Mouse (Mus musculus) midbrain, embryonic 12.5 days (tissue): ENCODE results near the gene Gm20479. TPM values are rescaled to one million over a fixed set of nuclear protein-coding genes. Genes with fewer than 3 reads are reported as not detected.

Experiments
- ATAC-seq: fragments of 200-750 bp; cut with Nextera tagmentation; 2 replicates; pipeline ENCODE4 v1.8.0; 2017; ENCODE audit warnings: low read depth, moderate TSS enrichment, moderate library complexity; ENCODE audit not compliant: low FRiP score
- H3K27ac ChIP-seq: fragments of 300-500 bp; sonication (generic); replicated peaks from 2 replicates; pipeline ENCODE4 v1.5.1; 2016; ENCODE audit warnings: mild to moderate bottlenecking
- H3K27me3 ChIP-seq: fragments of 300-500 bp; sonication (generic); 2 replicates; pipeline ENCODE4 v1.6.1; 2016; ENCODE audit warnings: mild to moderate bottlenecking
- H3K36me3 ChIP-seq: fragments of 300-500 bp; sonication (generic); 2 replicates; pipeline ENCODE4 v1.6.1; 2016
- H3K4me1 ChIP-seq: fragments of 300-500 bp; sonication (generic); 2 replicates; pipeline ENCODE4 v1.6.1; 2016
- H3K4me2 ChIP-seq: fragments of 300-500 bp; sonication (generic); replicated peaks from 2 replicates; pipeline ENCODE4 v1.6.1; 2016; ENCODE audit warnings: mild to moderate bottlenecking, moderate library complexity
- H3K4me3 ChIP-seq: fragments of 300-500 bp; sonication (generic); 2 replicates; pipeline ENCODE4 v1.5.1; 2016; ENCODE audit warnings: mild to moderate bottlenecking
- H3K9ac ChIP-seq: fragments of 300-500 bp; sonication (generic); replicated peaks from 2 replicates; pipeline ENCODE4 v1.6.1; 2016; ENCODE audit warnings: mild to moderate bottlenecking, moderate library complexity
- H3K9me3 ChIP-seq: fragments of 300-500 bp; sonication (generic); 2 replicates; pipeline ENCODE4 v1.6.1; 2016; ENCODE audit warnings: mild to moderate bottlenecking
- WGBS: fragments of 180-500 bp; shearing (Covaris S2); methylation state at CpG from one replicate; pipeline ENCODE4 v1.1.7; 2016; 5-methylcytosine and 5-hydroxymethylcytosine counted together
- polyA plus RNA-seq: library from polyadenylated mRNA; unstranded; fragments of >200 nt; fragmentation: Nextera tagmentation; extraction: Ambion mirVana; gene quantifications from 2 replicates; pipeline ENCODE4 v1.2.1, GENCODE M21; 2016

Gene Gm20479
- 0.87 TPM in 1 of 2 replicates, not detected in the other for polyA plus RNA-seq

- Histone ChIP-seq H3K27ac (no peak within 1 kb of the TSS), H3K9me3 (no peaks in the 10 kb centered on the region), H3K4me1 (peaks cover 20% of the 10 kb centered on the region), H3K4me2 (peak within 1 kb of the TSS; percentile 78), H3K4me3 (peak within 1 kb of the TSS; percentile 79), H3K27me3 (peaks cover 27% of the 10 kb centered on the region), H3K9ac (peak within 1 kb of the TSS; percentile 28; the same call in 1 of the 2 replicates), H3K36me3 (no peaks in the 10 kb centered on the region)
- 6% methylated on average over 27 of the region's 27 CpGs for WGBS
- no peak for ATAC-seq
Measured at GRCm38 (mm10) chr7:27356861-27357594, at the start of gene Gm20479. TSS of gene Gm20479 (minus strand) at chr7:27357419.

GRCm38 (mm10) chr7:27406481-27406880 lies 49.3 kb upstream of the Gm20479 start:
- Histone ChIP-seq H3K9ac (no peak overlapping the region), H3K27ac (no peak overlapping the region), H3K4me2 (no peak overlapping the region), H3K4me3 (no peak overlapping the region), H3K9me3 (peaks cover 11% of the 10 kb centered on the region), H3K4me1 (peaks cover 18% of the 10 kb centered on the region), H3K36me3 (no peaks in the 10 kb centered on the region), H3K27me3 (peaks cover 96% of the 10 kb centered on the region)
- no peak for ATAC-seq
- 79% methylated on average over 7 of the region's 7 CpGs for WGBS

GRCm38 (mm10) chr7:27404203-27404942 lies 47.2 kb upstream of the Gm20479 start:
- Histone ChIP-seq H3K4me3 (0 out of 2 replicates have a peak overlapping the region, but pooled peaks have one; percentile 18), H3K4me1 (peaks cover 18% of the 10 kb centered on the region), H3K9ac (no peak overlapping the region), H3K9me3 (peaks cover 11% of the 10 kb centered on the region), H3K36me3 (no peaks in the 10 kb centered on the region), H3K27me3 (peaks cover 94% of the 10 kb centered on the region), H3K27ac (no peak overlapping the region), H3K4me2 (0 out of 2 replicates have a peak overlapping the region, but pooled peaks have one; percentile 13)
- ATAC-seq = peak; percentile 34; the same call in 1 of the 2 replicates
- WGBS = 7% methylated on average over 81 of the region's 81 CpGs

DNA sequence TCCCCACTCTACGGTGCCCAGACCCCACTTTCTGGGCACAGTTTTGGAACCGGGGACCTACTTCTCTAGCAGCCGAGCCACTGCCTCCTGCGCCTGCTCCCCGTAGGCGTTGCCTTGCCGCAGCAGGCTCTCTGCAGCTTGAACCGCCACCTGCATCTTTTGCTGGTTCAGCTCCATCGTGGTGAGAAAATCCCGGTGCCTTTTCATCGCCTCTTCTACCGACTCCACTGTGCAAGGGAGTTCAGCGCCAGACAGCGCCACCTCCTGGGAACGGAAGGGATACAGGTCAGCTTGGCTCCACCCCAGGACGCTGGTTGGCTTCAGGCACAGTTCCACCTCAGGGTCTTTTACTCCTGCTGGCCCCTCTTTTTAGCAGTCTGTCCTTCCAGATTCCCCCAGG lies 45.5 kb upstream of the Gm20479 start:
- H3K4me3 ChIP-seq = no peak overlapping the region
- 8% methylated on average over 16 of the region's 16 CpGs for WGBS
- no peaks in the 10 kb centered on the region for H3K36me3 ChIP-seq
- no peak overlapping the region for H3K4me2 ChIP-seq
- no peak overlapping the region for H3K9ac ChIP-seq
- peaks cover 5% of the 10 kb centered on the region; the same call in 1 of the 2 replicates for H3K4me1 ChIP-seq
- ATAC-seq = no peak
- H3K27ac ChIP-seq = no peak overlapping the region
- H3K9me3 ChIP-seq = peaks cover 11% of the 10 kb centered on the region
- H3K27me3 ChIP-seq = peaks cover 87% of the 10 kb centered on the region

DNA sequence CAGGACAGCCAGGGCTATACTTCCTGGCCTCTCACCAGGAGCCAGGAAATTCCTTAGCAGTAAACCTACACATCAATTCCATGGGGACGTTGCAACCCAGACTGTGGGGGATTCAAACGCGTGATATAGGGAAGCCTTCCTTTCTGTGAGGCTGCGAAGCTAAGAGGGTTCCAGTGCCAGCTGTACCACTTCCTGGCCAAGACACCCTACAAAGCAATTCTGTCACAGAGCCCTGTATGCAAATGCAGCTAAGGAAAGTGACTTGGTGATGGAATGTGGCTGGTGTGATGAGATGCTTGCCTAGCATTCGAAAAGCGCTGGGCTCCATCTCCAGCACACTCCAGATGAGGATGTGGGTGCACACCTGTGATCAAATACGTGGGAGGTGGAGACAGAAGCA lies 43.3 kb upstream of the Gm20479 start:
- Histone ChIP-seq H3K27me3 (peaks cover 87% of the 10 kb centered on the region), H3K4me3 (no peak overlapping the region), H3K9me3 (0 out of 2 replicates have a peak, but pooled peaks cover 4% of the 10 kb centered on the region), H3K9ac (no peak overlapping the region), H3K27ac (no peak overlapping the region), H3K4me1 (peaks cover 13% of the 10 kb centered on the region), H3K36me3 (no peaks in the 10 kb centered on the region), H3K4me2 (no peak overlapping the region)
- WGBS = 79% methylated on average over 7 of the region's 7 CpGs
- no peak for ATAC-seq

- Histone ChIP-seq H3K4me3 (peak overlapping the region; percentile 54; the same call in 1 of the 2 replicates), H3K27me3 (peaks cover 84% of the 10 kb centered on the region), H3K4me2 (peak overlapping the region; percentile 85), H3K36me3 (no peaks in the 10 kb centered on the region), H3K9ac (no peak overlapping the region), H3K4me1 (peaks cover 8% of the 10 kb centered on the region), H3K27ac (no peak overlapping the region), H3K9me3 (no peaks in the 10 kb centered on the region)
- peak; percentile 44 for ATAC-seq
- 18% methylated on average over 26 of the region's 26 CpGs for WGBS
Measured at GRCm38 (mm10) chr7:27397048-27397949, 40.1 kb upstream of the Gm20479 start.

DNA sequence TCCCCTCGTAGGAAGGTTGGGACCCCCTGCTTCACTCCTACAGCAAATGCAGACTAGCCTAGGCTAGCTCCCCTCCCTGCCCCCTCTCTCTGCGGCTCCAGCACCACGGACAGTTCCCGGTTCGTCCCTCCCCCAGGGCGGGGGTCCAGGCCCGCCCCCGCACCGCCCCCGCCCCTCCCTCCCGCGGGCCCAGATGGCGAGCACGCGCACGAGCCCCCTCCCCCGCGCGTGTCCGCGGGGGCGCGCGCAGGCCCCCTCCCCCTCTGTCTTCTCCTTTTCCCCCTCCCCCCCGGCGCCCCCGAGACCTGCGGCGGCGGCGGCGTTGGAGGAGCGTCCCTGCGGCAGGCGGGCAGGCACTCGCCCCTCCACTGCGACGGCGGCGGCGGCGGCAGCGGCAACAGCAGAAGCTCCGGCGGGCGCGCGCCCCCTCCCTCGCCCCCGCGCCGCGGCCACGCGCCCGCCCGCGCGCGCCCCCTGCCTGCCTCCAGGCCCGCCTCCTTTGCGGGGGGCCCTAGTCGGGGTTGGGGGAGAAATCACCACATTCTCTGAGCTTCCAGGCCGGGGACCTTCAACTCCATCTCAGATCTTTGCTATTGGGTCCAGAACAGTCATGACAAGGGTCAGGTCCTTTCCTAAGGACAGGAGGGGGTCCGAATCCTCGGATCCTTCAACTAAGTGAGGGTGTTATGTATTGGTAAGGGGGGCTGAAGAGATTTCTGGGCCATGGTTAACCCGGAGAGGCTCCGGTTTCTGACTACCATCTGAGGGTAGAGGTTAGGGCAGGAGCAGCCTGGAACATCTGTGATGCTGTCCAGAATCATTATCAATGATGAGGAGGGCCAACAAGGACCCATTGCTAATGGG lies 39.2 kb upstream of the Gm20479 start:
- 2% methylated on average over 43 of the region's 68 CpGs for WGBS
- Histone ChIP-seq H3K27ac (no peak overlapping the region), H3K9ac (peak overlapping the region; percentile 62)

GRCm38 (mm10) chr7:27395521-27396183 lies 38.4 kb upstream of the Gm20479 start:
- Histone ChIP-seq H3K27me3 (peaks cover 85% of the 10 kb centered on the region), H3K27ac (no peak overlapping the region), H3K36me3 (no peaks in the 10 kb centered on the region), H3K4me3 (peak overlapping the region; percentile 54), H3K9me3 (no peaks in the 10 kb centered on the region), H3K9ac (peak overlapping the region; percentile 62; the same call in 1 of the 2 replicates), H3K4me2 (peak overlapping the region; percentile 85), H3K4me1 (peaks cover 8% of the 10 kb centered on the region)
- WGBS = 3% methylated on average over 22 of the region's 22 CpGs
- peak; percentile 53; the same call in 1 of the 2 replicates for ATAC-seq

More for the DNA sequence above, 39.2 kb upstream of the Gm20479 start:
- Histone ChIP-seq H3K36me3 (no peaks in the 10 kb centered on the region), H3K4me1 (peaks cover 8% of the 10 kb centered on the region), H3K4me2 (peak overlapping the region; percentile 85), H3K9me3 (no peaks in the 10 kb centered on the region), H3K27me3 (peaks cover 85% of the 10 kb centered on the region), H3K4me3 (peak overlapping the region; percentile 54)
- peak; percentile 67 for ATAC-seq

DNA sequence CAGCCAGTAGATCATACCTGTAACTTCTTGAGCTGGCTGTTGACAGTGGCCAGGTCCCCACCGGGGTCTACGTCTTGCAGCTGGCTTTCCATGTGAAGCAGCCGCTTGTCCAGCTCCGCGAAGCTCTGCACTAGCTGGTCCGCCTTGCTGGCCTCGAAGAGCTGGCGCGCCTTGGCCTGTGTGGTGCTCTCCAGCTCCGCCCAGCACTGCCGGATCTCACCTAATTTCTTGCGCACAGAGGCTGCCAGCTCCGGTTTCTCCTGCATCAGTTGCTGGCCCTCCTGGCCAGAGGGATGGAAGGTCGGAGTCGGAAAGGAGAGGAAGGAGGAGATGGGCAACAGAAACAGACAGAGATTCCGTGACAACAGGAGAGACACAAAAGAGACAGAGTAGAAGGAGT lies 34.2 kb upstream of the Gm20479 start:
- Histone ChIP-seq H3K4me3 (no peak overlapping the region), H3K4me2 (no peak overlapping the region), H3K9ac (no peak overlapping the region), H3K4me1 (peaks cover 6% of the 10 kb centered on the region), H3K36me3 (no peaks in the 10 kb centered on the region), H3K27ac (no peak overlapping the region), H3K27me3 (peaks cover 62% of the 10 kb centered on the region), H3K9me3 (no peaks in the 10 kb centered on the region)
- WGBS = 45% methylated on average over 16 of the region's 16 CpGs
- no peak for ATAC-seq

GRCm38 (mm10) chr7:27389213-27389612 lies 32.0 kb upstream of the Gm20479 start:
- Histone ChIP-seq H3K9me3 (no peaks in the 10 kb centered on the region), H3K36me3 (no peaks in the 10 kb centered on the region), H3K4me1 (no peaks in the 10 kb centered on the region), H3K27me3 (peaks cover 40% of the 10 kb centered on the region), H3K4me3 (no peak overlapping the region), H3K4me2 (no peak overlapping the region), H3K9ac (no peak overlapping the region), H3K27ac (no peak overlapping the region)
- ATAC-seq = no peak
- 67% methylated on average over 6 of the region's 6 CpGs for WGBS
